Mouse (Mus musculus) common myeloid progenitor, adult 5-6 weeks (primary cell): Measurements from ENCODE around the gene Prkaa1. TPM values are rescaled to one million over a fixed set of nuclear protein-coding genes. Genes with fewer than 3 reads are reported as not detected.

ENCODE experiments used
- total RNA-seq: library from RNA; stranded (forward); fragments of 200-1000, 187-1606 nt; gene quantifications from 2 replicates; pipeline ENCODE4 v1.2.3, GENCODE M21; 2017

Gene Prkaa1
- total RNA-seq, 1 experiment from 2014 or later, result 39.9 TPM

Other genes starting within 250 kb of the Prkaa1 start
- gene Mroh2b, start 245.1 kb upstream of the Prkaa1 start, total RNA-seq, result not detected in 2 replicates
- not detected in 2 replicates for gene C7, start 80.1 kb upstream of the Prkaa1 start, total RNA-seq
- gene Card6, start 35.3 kb upstream of the Prkaa1 start, total RNA-seq, result 0.41 and 0.68 TPM in 2 replicates
- 2,045 and 2,619 TPM in 2 replicates for gene Rpl37, start 27.2 kb upstream of the Prkaa1 start, total RNA-seq
- gene Ttc33, start 41.7 kb downstream of the Prkaa1 start, total RNA-seq, result 49.6 and 50.2 TPM in 2 replicates
- 8.3 and 10.3 TPM in 2 replicates for gene Ptger4, start 100.3 kb downstream of the Prkaa1 start, total RNA-seq